Mouse (Mus musculus) urinary bladder, adult 2 months (tissue): ENCODE data around the gene Auts2. TPM values are rescaled to one million over a fixed set of nuclear protein-coding genes. Genes with fewer than 3 reads are reported as not detected.

Experiments used
- DNase-seq: peaks from one replicate; pipeline ENCODE4 v3.0.0; 2022; ENCODE audit warnings: low spot score
- polyA plus RNA-seq: library from polyadenylated mRNA; depleted of rRNA; stranded (reverse); fragments of >200 nt; gene quantifications from 2 replicates; pipeline ENCODE4 v1.2.3, GENCODE M21; 2012

Gene Auts2
- polyA plus RNA-seq, 1 experiment: 15.1 TPM

GRCm38 (mm10) chr5:131630577-131630976 lies 912.6 kb downstream of the Auts2 start:
- no peak for DNase-seq

- peak; percentile 48 for DNase-seq
Observed at GRCm38 (mm10) chr5:131616113-131616876, 926.8 kb downstream of the Auts2 start.

GRCm38 (mm10) chr5:131614238-131614637 lies 928.9 kb downstream of the Auts2 start:
- no peak for DNase-seq

GRCm38 (mm10) chr5:131613301-131613700 lies 929.8 kb downstream of the Auts2 start:
- no peak for DNase-seq

GRCm38 (mm10) chr5:131610702-131611101 lies 932.4 kb downstream of the Auts2 start:
- DNase-seq: no peak

GRCm38 (mm10) chr5:131606786-131607185 lies 936.4 kb downstream of the Auts2 start:
- no peak for DNase-seq

GRCm38 (mm10) chr5:131601934-131602692 lies 941.0 kb downstream of the Auts2 start:
- DNase-seq: no peak

- peak; percentile 59 for DNase-seq
Observed at GRCm38 (mm10) chr5:131600325-131601125, 942.6 kb downstream of the Auts2 start.

- no peak for DNase-seq
Observed at GRCm38 (mm10) chr5:131597503-131597902, 945.6 kb downstream of the Auts2 start.

GRCm38 (mm10) chr5:131596591-131596990 lies 946.6 kb downstream of the Auts2 start:
- no peak for DNase-seq

GRCm38 (mm10) chr5:131595730-131596129 lies 947.4 kb downstream of the Auts2 start:
- DNase-seq: no peak

GRCm38 (mm10) chr5:131594597-131594996 lies 948.5 kb downstream of the Auts2 start:
- no peak for DNase-seq

GRCm38 (mm10) chr5:131593261-131593660 lies 949.9 kb downstream of the Auts2 start:
- DNase-seq: no peak

- no peak for DNase-seq
Observed at GRCm38 (mm10) chr5:131589948-131590467, 953.1 kb downstream of the Auts2 start.

GRCm38 (mm10) chr5:131586332-131586700 lies 956.8 kb downstream of the Auts2 start:
- no peak for DNase-seq

GRCm38 (mm10) chr5:131585684-131586331 lies 957.3 kb downstream of the Auts2 start:
- DNase-seq: no peak

GRCm38 (mm10) chr5:131584260-131585135 lies 958.6 kb downstream of the Auts2 start:
- DNase-seq: no peak

GRCm38 (mm10) chr5:131581110-131582050 lies 961.8 kb downstream of the Auts2 start:
- DNase-seq: no peak

- no peak for DNase-seq
Observed at GRCm38 (mm10) chr5:131578737-131579136, 964.4 kb downstream of the Auts2 start.
